Mouse (Mus musculus) CD4-positive, CD25-positive, alpha-beta regulatory T cell, adult 4 months (primary cell): ENCODE data around the gene Mical3. TPM values are rescaled to one million over a fixed set of nuclear protein-coding genes. Genes with fewer than 3 reads are reported as not detected.

ENCODE experiments used
- ATAC-seq: one replicate; pipeline ENCODE4 v1.8.0; 2017
- polyA plus RNA-seq, 2 experiments: library from polyadenylated mRNA; unstranded; fragments of 100-300 nt; shearing (Covaris generic); gene quantifications; one replicate each; pipeline ENCODE4 v1.2.1; 2017

Gene Mical3
- 10 to 100 TPM in 1 of 2 experiments, 1 to 10 TPM in 1; 9.9 to 11.8 TPM for polyA plus RNA-seq

DNA sequence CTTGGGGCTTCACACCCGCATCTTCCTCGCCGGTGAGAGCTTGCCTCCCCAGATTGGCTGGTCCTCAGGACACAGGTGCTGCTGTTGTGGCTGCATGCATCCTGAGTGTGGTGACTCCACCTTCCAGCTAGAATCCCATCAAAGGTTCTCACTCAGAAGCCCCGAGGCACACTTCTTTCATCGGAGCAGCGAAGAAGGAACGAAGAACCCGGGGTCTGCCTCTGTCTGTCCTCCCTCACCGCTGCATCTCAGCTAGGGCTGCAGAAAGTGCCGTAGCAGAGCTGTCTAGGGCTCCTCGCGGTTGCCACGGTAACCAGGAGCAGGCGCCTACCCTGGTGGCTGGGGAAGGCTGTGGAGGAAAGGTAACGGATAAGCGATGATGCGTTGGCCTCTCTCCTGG, at the start of gene Mical3:
TSS of gene Mical3 (minus strand) at position 227 of the 400 bp plus-strand sequence.
- peak; percentile 56 for ATAC-seq

DNA sequence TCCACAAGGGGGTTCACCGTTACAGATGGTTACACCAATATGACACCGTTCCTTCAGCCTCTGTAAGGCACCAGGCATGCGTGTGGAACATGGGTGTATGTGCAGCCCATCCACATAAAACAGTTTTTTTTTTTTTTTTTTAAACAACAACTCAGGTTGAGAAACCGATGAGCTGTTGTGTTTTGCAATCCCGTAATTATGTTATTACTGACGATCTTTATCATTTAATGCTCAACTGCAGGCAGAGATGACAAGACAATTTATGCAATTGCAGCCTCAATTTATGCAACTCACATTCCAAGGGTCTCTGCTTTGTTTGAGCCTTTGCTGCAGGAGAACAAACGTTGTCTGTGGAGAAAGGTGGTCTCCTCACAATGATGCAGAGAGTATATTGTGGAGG, 49.0 kb upstream of the Mical3 start:
- ATAC-seq, result no peak

DNA sequence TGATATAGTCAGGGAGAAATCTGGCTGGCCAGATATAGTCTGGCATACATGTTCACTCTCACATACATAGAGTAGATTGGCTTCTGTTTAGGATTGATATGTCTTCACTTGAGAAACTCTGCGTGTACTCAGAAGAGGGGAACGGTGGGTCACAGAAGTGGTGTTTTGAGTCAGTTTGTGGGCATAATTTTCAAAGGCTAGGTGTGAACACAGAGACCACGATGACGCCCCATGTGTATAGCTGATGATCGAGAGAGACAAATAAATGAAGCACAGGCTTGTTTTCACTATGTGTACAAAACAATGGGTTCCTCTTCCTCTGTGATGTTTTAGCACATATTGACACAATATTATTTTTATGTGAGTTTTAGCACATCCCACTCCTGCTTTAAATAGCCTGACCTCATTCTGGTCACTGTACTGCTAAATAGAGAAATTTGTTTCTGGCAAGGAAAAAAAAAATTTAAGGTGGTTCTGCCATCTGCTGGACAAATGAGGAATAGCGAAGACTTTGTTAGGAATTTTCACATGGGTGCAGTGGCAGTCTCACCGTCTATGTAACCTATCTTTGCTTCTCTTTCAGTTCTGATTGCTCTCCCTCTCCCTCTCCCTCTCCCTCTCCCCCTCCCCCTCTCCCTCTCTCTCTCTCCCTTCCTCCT, 48.0 kb upstream of the Mical3 start:
- peak; percentile 23 for ATAC-seq

DNA sequence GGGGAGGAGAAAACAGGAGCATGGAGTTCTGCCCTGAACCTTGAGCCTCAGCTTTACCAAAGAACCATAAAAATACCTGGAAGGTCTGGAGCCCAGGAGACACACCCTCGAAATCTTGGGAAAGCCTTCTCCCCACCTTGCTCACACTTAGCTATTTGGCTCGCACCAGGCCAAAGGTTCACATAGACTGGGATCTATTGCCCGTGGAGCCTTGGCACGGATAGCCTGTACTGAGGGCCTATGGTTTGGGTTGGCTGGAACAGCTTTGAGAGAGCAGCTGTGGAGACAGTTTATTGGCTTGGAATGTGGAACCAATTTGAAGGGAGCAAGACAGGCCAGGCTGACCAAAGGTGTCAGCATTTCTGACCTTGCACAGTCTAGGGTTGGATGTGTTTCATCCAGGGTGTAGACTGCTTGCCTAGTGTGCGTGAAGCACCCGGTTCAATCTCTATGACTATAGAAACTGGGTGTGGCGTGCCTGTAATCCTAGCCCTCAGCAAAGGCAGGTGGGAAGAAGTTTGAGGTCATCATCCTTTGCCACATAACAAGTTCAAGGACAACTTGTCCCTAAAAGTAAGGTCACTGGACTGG, 46.4 kb upstream of the Mical3 start:
- no peak for ATAC-seq

DNA sequence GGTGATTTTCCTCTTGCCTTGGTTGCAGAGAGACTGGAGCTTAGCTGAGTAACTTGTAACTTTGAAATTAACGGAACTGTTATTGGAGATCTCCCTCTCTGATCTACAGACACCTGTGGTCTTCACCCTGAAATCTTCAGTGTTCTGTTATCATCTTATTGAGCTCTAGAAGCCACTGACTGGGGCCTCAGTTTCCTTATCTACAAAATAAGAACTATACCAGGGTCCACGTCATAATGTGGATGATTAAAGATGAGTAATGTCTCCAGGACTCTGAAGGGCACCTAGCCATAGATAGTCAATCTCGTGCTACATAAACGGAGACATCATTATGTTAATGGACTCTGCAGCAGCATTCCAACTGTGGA, 45.9 kb upstream of the Mical3 start:
- ATAC-seq, result no peak

DNA sequence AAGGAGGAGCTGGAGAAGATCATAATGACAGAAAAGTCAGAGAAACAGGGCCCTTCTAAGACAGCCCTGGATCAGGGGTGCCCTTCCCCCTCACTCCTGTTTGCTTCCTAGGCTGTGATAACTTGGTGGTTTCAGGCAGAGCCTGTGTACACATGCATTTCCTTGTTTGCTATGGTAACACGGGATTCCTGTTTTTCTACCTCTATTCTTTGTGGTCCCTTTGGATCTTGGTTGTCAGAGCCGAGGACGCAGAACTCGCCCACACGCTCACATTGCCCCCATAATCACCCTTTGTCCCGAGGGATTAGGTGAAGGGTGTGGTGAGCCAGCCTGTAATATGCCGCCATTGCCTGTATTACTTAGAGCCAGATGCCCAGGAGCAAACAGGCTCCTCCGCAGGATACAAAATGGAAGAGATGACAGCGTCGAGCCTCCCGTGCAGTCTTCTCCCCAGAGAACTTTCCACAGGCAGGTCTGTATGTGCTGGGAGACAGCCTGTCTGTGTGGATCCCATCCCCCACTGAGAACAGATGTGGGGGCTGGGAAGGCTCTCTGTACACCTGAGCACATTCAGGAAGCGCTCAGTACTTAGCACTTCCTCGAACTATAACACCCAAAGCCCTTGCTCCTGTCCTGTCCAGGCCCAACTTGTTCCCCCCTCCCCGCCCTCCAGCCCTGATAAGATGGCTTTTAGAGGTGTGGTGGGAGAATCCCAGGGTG, 45.4 kb upstream of the Mical3 start:
- no peak for ATAC-seq

DNA sequence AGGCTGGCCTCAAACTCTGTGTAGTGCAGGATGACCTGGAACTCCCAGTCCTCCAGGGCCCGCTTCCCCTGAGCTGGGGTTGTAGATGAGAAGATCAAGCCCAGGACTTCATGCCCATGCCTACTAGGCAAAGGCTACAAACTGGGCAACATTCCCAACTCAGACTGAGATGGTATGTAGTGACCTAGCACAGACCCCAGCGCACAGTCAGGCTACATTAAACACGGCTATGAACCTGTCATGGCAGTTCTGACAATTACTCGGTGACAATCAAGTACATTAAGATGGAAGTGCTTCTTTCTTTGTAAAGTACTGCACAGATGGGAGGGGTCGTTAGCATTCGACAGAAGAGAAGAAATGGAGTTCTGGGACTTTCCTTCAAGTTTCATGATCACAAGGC, 44.0 kb upstream of the Mical3 start:
- no peak for ATAC-seq

DNA sequence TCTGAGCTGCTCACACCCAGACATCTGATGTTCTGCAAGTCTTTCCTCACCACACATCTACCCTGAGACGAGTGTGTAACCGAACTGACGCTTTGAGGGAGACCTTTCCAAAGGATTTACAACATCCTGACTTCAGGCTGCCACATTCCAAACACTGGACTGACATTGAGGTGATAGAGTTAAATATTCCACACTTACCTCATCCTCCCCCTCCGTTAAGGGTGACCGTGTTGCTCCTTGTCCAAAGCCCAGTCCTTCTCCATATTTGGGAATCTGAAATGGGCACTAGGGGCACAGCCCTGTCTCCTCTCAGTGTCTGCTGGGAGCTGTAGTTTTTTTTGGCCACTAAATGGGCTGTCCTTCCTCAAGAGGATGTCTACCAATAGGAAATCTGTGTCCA, 42.7 kb upstream of the Mical3 start:
- ATAC-seq, result no peak

DNA sequence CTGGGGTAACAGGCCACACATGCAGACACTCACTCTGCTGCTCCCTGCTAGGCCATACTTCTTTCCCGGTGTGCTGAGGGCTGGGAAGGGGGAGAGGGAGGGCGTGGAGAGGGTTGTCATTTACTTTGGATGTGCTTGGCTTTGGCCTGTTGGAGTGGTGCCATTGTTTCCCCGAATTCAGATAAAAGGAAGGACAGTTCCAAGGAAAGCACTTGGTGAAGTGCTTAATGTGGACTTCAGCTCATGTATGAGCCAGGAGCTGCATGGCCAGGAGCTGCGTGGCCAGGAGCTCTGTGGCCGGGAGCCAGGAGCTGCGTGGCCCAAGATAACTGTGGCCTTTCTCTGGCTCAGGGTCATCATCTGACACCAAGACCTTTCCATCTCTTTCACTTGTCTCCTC, 40.3 kb upstream of the Mical3 start:
- ATAC-seq, result no peak

DNA sequence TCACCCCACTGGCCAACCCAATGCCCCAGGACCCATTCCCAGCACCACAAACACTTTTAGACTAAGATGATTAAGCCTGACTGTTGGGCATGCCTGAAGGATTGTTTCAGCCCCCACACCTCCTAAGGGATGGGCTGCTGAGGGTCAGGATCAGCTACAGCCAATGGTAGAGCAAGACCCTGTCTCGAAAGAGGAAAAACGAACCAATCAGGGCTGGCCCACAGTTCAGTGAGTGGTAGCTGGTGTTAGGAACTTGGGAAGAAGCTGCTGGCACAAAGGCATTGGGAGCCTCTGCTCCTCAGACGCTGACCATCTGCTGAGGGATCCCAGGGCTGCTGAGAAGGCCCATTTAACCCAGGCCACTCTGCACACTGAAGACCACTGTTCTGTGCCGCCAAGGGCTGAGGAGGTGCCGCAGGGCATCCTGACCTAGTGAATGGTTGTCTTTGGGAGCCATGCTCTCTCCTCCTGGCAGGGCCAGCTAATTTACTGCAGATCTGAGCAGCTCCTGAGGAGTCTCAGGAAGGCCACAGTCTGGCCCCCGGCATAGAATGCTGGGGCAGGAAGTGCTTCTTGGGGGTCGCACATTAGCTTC, 36.7 kb upstream of the Mical3 start:
- no peak for ATAC-seq

DNA sequence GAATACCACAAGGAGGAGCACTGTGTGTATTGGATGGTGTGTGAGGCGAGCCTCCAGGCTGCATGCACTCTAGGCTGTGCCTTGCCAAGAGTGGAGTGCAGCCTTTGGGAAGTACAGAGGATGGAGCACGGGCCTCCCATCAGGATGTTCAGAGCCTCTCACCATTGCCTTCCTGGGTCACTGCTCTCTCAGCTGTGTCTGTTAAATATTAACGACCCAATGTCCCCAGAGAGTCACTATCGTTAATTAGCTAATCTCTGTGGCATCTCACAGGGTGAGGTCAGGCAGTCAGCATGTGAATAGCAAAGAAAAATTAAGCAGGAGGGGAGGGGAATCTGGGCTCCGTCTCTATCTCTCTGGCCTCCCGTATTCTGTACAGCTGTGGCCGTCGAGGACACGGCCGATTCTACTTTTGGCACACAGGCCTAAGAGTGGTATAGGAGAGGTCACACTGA, 35.3 kb upstream of the Mical3 start:
- ATAC-seq, result no peak

DNA sequence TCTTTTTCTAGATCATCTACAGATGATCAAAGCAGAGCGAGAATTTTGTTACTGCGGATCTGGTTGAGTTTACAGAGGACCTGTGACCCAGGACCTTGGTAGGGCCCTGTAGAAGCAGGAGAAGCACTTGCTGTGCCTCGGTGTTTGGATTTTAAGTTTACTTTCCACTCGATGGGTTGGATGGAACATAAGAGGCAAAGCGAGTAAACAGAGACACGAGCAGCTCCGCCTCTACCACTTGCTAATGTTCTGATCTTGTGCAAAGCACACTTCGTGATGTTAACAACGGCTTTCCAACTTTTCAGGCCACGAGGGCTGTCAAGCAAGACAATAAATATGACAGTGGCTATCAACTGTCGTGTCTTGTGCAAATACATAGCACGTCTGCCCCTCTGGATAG, 31.8 kb upstream of the Mical3 start:
- no peak for ATAC-seq

DNA sequence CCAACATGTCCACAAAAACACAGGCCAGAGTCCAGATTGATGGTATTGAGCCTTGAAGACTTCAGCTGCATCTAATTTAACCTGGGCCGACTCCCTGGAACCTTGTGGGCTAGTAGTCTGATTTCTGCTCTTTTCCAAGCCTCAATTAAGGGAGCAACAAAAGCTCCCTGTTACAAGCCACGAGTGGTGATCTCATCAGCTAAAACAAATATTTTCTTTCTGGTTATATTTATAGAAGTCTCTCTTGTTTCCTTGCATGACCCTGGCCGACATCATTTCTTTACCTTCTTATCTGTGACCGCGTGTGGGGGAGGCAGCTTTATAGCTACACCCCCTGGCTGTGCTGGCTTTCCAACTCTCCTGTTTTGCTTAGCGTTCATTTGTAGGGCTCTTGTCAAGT, 29.3 kb upstream of the Mical3 start:
- no peak for ATAC-seq

DNA sequence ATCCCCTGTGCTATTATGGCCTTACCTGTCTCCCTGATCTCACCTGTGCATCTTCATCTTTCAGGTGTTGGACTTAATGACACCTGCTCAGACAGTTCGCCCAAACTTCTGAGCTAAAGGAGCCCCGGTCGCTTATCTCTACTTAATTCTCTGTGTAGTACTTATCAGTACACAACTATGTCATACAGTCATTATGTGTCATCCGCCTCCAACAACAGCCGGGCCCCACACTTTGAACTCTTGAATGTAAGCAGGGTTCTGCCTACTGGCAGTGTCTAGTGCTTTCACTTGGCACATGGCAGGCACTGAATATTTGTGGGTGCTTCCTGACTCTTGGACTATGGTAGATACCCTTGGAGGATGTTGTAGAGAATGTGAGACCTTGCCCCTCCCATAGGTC, 28.8 kb upstream of the Mical3 start:
- no peak for ATAC-seq

DNA sequence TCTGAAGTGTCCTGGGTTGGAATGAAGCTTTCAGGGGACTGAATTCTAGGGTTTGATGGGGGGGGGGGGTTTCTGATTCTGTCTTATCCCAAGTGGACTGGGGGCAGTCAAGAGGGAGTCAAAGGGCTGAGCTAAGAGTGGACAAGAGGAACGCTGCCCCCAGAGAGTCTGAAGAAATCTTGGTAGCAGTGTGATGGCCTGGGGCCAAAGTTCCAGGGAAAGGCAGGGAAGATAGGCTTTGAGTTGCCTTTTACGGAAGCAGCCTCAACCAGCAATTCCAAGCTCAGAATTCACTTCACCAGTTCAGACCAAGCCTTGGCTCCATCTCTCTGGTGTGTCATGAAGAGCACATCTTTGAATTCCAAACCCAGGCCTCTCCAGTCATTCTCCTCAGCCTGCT, 25.2 kb upstream of the Mical3 start:
- ATAC-seq, result no peak

DNA sequence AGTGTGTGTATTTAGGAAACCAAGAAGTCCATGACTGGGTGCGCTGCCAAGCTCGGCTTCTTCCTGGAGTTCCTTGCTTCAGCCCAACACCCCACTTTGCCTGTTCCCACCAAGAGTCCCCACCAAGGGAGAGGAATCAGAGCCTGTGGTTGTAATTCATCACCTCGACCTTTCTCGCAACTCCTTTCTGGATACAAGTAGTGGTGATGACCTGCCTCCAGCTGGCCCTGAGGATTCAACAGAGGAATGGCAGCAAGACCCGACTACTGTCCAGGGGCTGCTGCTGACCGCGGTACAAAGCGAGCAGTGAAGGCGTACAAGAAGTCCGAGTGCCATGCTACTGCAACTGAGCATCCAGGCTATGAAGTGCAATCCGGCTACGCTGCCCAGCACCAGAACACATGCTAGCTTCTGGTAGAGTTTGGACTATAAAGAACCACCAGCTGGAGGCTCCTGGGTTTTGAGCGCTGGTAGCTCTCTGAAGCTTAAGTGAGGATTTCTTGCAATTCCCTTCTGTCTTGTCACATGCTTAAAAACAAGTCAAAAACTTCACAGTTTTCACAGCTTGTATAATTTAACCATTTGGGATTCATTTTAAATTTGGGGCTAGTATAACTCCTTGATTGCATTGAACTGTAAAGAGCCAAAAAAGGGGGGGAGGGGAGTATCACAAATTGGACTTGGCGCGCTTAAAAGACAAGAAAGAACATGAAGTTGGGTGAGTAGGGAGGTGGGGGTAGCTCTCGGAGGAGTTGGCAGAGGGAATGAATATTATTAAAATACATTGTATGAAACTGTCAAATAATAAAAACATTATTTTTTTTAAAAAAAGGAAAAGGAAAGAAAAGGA, 23.9 kb upstream of the Mical3 start:
- ATAC-seq, result no peak

DNA sequence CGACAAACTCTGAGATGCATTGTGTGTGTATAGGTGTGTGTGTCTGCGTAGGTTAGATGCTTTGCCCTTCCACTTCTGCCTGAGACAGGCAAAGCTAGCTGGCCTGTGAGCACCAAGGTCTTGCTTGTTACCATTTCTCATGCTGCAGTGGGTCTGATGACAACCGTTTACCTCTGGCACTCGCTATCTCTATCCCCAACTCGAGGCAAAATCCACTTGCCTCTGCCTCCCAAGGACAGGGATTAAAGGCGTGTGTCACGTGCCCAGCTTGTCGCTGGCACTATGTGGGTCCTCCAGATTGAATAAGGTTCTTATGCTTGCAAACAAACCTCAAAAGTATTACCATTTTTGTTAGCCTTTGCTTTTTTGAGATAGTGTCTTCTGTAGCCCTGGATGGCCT, 22.4 kb upstream of the Mical3 start:
- no peak for ATAC-seq

DNA sequence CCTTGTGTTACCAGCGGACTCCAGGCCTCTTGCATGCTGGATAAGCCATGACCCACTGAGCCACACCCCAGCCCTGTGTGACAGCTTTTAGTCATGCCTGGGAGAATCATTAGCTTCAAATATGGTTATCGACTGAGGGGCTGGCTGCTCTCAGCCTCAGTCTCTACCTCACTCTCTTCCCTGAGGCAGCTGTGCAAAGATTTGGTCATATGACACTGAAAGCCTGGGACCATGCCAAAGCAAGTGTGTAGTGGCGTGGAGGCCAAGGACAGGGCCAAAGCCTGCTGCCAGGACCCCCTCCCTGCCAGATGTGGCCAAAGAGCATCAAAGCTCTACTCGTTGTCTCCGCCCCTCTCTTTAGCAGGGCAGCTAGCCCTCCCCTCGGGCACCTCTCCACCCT, 20.9 kb upstream of the Mical3 start:
- ATAC-seq, result no peak

DNA sequence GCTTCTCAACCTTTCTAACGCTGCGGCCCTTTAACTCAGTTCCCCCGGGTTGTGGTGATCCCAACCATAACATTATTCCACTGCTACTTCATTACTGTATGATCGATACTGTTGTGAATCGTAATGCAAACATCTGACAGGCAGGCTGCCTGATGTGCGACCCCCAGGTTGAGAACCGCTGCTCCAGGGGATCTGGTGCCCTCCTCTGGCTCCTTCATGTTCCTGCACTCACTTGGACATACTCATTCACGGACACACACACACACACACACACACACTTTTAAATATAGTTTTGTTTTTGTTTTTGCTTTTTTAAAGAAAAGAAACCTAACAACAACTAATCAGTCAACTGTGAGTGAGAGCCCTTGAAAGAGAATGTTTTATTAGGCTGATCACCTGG, 19.3 kb upstream of the Mical3 start:
- no peak for ATAC-seq

DNA sequence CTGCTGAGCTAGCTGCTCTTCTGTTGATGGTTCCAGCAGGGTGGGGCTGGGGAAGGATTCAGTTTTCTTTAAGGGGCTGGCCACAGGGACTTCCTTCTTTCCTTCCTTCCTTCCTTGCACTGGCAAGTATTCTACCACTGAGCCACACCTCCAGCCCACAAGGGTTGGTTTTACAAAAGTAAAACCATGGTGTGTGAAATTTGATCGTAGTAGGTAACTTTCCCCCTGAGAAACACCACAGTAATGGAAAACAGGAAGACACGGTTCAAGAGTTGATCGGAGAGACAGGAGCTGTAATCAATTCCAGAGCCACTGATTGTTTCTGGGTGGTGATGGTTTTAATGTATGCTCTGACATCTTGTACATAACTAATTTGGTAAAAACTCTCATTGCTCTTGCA, 18.6 kb upstream of the Mical3 start:
- no peak for ATAC-seq

DNA sequence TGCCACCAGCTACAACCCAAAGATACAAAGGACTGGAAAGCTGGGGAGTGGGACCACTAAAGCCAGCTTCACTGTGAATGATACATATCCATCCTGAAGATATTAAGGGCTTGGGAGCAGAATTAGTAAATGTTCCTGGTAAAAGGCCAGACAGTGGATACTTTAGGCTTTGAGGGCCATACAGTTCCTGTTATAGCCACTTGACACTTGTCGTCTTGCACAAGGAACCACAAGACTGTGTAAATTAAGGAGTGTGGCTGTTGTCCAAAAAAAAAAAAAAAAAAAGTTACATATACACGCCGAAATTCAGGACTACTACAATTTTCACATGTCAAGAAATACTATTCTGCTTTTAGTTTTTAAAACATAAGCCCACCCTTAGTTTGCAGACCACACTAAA, 17.6 kb upstream of the Mical3 start:
- ATAC-seq, result no peak

DNA sequence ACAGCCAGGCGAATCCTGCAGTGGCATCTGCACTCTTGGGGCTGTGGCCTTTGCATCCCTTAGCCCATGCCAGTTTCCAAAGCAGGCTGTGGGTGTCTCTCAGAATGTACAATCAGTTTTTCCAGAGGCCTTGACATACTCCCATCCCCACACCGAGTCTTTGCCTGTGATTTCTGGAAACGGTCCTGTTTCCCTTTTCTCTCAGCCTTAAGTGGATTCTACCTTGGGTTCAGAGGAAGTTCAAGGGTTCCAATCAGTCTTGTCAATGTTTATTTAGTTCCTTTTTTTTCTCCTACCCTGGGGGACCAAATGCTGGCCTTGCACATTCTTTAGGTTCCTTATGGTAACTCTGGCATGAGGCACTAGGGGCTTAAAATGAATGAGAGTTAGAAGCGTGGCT, 16.0 kb upstream of the Mical3 start:
- no peak for ATAC-seq

DNA sequence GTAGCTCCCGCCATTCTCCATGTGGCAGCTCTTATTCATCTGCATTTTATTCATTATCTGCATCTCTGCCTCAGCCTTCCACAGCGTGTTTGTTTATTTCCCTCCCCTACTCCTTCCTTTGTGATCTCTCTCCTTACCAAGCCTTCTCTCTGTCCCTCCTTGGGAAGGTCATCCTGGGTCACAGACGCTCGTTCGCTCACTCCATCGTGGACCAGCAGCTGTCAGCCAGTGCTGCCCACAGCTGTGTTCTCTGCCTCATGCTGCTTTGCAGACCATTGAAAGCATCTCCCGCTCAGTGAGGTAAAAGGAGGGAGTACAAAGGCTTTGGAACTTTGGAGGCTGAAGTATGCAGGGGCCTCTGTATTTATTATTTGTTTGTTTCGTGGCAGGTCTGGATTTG, 15.1 kb upstream of the Mical3 start:
- ATAC-seq, result no peak
